Mouse (Mus musculus) embryonic facial prominence, embryonic 13.5 days (tissue): ENCODE measurements around the gene Rsl24d1. TPM values are rescaled to one million over a fixed set of nuclear protein-coding genes. Genes with fewer than 3 reads are reported as not detected.
"Not testable (repeated sequence)": the region's sequence is repeated elsewhere in the genome, so short reads cannot be mapped to it uniquely, and the experiment has no call there.

Experiments used
- ATAC-seq: fragments of 200-750 bp; cut with Nextera tagmentation; 2 replicates; pipeline ENCODE4 v1.8.0; 2017; ENCODE audit warnings: low read depth; ENCODE audit not compliant: insufficient number of reproducible peaks, insufficient read depth, low FRiP score, low TSS enrichment
- H3K27ac ChIP-seq: fragments of 300-500 bp; sonication (generic); 2 replicates; pipeline ENCODE4 v1.5.1; 2015; ENCODE audit warnings: moderate library complexity, mild to moderate bottlenecking, inconsistent platforms
- H3K27me3 ChIP-seq: fragments of 300-500 bp; sonication (generic); 2 replicates; pipeline ENCODE4 v1.6.1; 2015; ENCODE audit warnings: mild to moderate bottlenecking, inconsistent platforms
- H3K36me3 ChIP-seq: fragments of 300-500 bp; sonication (generic); 2 replicates; pipeline ENCODE4 v1.6.1; 2015; ENCODE audit warnings: mild to moderate bottlenecking, inconsistent platforms
- H3K4me1 ChIP-seq: fragments of 300-500 bp; sonication (generic); 2 replicates; pipeline ENCODE4 v1.6.1; 2015; ENCODE audit warnings: inconsistent platforms
- H3K4me2 ChIP-seq: fragments of 300-500 bp; sonication (generic); 2 replicates; pipeline ENCODE4 v1.6.1; 2015; ENCODE audit warnings: moderate library complexity, mild to moderate bottlenecking, inconsistent platforms
- H3K4me3 ChIP-seq: fragments of 300-500 bp; sonication (generic); 2 replicates; pipeline ENCODE4 v1.5.1; 2015; ENCODE audit warnings: mild to moderate bottlenecking, inconsistent platforms
- H3K9ac ChIP-seq: fragments of 300-500 bp; sonication (generic); 2 replicates; pipeline ENCODE4 v1.6.1; 2015; ENCODE audit warnings: mild to moderate bottlenecking, inconsistent platforms
- H3K9me3 ChIP-seq: fragments of 300-500 bp; sonication (generic); 2 replicates; pipeline ENCODE4 v1.6.1; 2016; ENCODE audit warnings: inconsistent platforms
- WGBS: fragments of 180-500 bp; shearing (Covaris S2); methylation state at CpG from one replicate; pipeline ENCODE4 v1.1.7; 2015; ENCODE audit warnings: mixed read lengths; 5-methylcytosine and 5-hydroxymethylcytosine counted together
- polyA plus RNA-seq: library from polyadenylated mRNA; unstranded; fragments of >200 nt; fragmentation: Nextera tagmentation; extraction: Ambion mirVana; gene quantifications from 2 replicates; pipeline ENCODE4 v1.2.1, GENCODE M21; 2015

Rsl24d1 gene
- polyA plus RNA-seq: 141 and 144 TPM in 2 replicates

DNA sequence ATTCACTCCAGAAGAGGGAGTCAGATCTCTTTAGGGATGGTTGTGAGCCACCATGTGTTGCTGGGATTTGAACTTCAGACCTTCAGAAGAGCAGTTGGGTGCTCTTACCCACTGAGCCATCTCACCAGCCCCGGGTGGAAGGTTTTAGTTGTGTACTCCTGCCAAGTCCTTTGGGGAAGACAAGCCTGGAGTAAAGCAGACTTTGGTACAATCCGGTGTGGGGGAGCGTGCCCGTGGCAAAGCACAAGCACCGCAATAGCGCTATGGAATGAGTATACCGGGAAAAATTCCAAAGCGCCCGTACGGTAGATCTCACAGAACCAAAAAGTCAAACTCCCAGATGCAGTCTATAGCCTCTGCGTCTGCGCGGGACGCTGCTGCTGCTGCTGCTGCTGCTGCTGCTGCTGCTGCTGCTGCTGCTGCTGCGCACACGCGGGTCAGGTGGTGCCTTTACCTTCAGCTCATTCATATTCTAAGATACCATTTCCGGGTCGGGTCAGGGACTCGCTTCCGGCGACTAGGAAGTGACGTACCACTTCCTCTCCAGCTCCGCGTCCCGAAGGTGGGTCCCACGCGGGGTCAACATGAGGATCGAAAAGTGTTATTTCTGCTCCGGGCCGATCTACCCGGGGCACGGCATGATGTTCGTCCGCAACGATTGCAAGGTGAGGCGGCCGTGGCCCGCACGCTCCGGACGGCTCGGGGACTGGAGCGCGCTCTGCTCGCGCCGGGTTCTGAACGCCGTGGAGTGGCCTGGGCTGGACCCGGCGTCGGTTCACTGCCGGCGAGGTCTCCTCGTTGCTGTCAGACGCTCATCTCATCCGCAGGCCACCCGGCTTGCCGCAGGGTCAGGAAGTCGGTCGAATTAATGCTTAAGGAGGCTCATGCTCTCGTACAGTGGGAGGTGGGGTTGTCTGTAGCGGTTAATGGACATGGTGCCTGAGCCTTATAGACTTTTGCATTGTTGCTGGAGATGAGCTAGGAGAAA, at the start of gene Rsl24d1:
Gene Rsl24d1 (plus strand): TSS at position 508 of the 988 bp plus-strand sequence.
- H3K4me3 ChIP-seq: peak within 1 kb of the TSS; percentile 75
- H3K36me3 ChIP-seq: peaks cover 29% of the 10 kb centered on the region
- peak within 1 kb of the TSS; percentile 77 for H3K4me2 ChIP-seq
- H3K9ac ChIP-seq: peak within 1 kb of the TSS; percentile 82
- no peaks in the 10 kb centered on the region for H3K9me3 ChIP-seq
- WGBS: under 1% methylated on average over 64 of the region's 64 CpGs
- peak; percentile 92 for ATAC-seq
- peaks cover 7% of the 10 kb centered on the region; the same call in 1 of the 2 replicates for H3K4me1 ChIP-seq
- no peaks in the 10 kb centered on the region for H3K27me3 ChIP-seq
- H3K27ac ChIP-seq: peak within 1 kb of the TSS; percentile 80

DNA sequence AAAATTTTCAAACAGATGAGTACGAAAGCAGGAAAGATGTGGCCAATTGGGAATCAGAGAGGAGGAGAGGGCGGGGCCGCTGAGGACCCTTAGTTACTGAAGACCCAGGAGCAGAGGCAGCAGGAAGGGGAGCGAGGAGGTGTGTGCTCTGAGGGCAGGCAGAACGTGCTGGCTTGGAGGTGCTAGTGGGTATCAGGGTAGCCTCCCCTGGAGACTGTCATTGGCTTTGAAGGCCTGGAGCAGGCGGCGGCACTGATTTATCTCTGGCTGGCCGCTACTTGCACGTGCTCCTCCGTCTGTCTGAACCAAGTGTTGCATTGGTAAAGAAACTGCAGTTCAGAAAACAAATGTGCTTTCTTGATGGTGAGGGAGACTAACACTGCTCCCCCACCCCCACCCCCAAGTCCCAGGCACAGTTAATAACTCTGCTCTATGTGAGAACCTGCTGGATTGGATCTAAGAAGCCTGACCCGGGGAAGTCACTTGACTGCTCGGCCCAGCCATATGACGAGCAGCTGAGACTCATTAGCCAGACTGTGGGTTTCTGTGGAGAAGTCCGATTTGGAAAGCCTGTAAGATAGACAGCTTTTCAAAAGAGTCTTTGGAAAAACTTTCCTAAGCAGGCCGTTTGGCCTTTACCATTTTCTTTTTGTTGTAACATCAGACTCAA, 49.5 kb upstream of the Rsl24d1 start:
- peak; percentile 60; the same call in 1 of the 2 replicates for ATAC-seq
- H3K4me1 ChIP-seq: peaks cover 30% of the 10 kb centered on the region
- no peaks in the 10 kb centered on the region for H3K27me3 ChIP-seq
- H3K36me3 ChIP-seq: no peaks in the 10 kb centered on the region
- no peaks in the 10 kb centered on the region for H3K9me3 ChIP-seq
- H3K4me3 ChIP-seq: peak overlapping the region; percentile 23
- H3K4me2 ChIP-seq: peak overlapping the region; percentile 60
- H3K27ac ChIP-seq: peak overlapping the region; percentile 83
- H3K9ac ChIP-seq: peak overlapping the region; percentile 58
- 13% methylated on average over 15 of the region's 15 CpGs for WGBS

DNA sequence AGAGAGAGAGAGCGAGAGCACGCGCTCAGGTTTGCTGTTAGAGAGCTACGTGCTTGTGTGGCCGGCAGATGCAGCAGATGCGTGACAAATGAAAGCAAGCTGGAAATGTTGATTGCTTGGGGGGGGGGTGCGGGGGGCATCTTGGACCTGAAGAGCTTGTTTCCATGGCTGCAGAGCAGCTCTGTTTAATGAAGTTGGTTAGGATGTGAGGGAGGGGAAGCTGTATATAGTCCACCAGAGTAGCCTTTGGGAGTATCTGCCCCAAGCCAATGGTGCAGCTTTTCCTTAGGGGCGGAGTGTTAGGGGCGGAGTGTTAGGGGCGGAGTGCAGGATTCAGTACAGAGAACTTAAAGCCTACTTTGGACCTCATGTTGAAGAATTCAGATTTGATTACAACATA, 46.1 kb upstream of the Rsl24d1 start:
- peak; percentile 81 for ATAC-seq
- H3K27ac ChIP-seq: peak overlapping the region; percentile 80
- no peak overlapping the region for H3K9ac ChIP-seq
- H3K9me3 ChIP-seq: no peaks in the 10 kb centered on the region
- H3K36me3 ChIP-seq: no peaks in the 10 kb centered on the region
- peak overlapping the region; percentile 10; the same call in 1 of the 2 replicates for H3K4me3 ChIP-seq
- WGBS: 12% methylated on average over 10 of the region's 10 CpGs
- peak overlapping the region; percentile 46 for H3K4me2 ChIP-seq
- H3K27me3 ChIP-seq: no peaks in the 10 kb centered on the region
- H3K4me1 ChIP-seq: peaks cover 30% of the 10 kb centered on the region

DNA sequence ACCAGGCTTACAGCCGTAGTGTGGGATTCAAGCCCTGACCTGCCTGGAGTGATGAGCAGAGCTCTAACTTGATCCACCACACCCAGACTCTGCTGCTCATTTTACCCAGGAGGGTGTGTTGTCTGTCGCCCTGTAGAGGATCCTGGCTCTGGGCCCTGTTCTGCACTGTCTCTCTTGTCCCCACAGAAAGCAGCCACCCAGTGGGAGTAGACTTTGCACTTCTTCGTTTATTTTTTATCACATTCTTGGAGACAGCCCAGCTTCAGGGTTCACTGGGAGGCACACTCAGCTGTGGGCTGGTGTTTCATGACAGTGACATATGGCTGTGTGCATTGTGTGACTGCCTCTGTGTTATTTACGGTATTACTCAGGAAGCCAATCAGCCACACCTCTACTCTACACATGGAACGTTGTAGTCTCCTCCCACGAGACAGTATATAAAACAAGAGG, 45.0 kb upstream of the Rsl24d1 start:
- Histone ChIP-seq H3K27me3 (no peaks in the 10 kb centered on the region), H3K4me3 (no peak overlapping the region), H3K27ac (peak overlapping the region; percentile 80), H3K9me3 (no peaks in the 10 kb centered on the region), H3K9ac (peak overlapping the region; percentile 44), H3K36me3 (no peaks in the 10 kb centered on the region), H3K4me2 (0 out of 2 replicates have a peak overlapping the region, but pooled peaks have one; percentile 46), H3K4me1 (peaks cover 29% of the 10 kb centered on the region)
- peak; percentile 70 for ATAC-seq
- 42% methylated on average over 6 of the region's 6 CpGs for WGBS

DNA sequence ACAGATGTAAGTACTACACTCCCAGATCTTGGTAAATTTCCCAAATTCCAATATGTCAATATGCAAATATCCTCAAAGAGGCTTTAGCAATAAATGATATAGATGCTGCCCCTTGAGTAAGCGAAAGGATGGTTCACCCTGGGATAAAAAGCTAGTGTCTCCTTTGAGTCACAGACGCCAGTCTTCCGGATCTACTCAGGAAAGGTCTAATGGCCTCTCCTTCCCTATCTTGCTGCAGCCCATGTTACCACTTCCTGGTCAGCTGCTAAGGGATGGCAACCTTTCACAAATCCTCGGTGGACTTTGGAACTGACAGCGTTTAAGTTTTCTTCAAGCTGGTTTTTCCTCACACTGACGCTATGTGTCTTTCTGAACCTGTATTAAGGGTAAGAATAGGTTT, 44.5 kb upstream of the Rsl24d1 start:
- H3K9me3 ChIP-seq: no peaks in the 10 kb centered on the region
- no peak overlapping the region for H3K4me3 ChIP-seq
- H3K4me2 ChIP-seq: no peak overlapping the region
- peaks cover 25% of the 10 kb centered on the region for H3K4me1 ChIP-seq
- H3K27me3 ChIP-seq: no peaks in the 10 kb centered on the region
- H3K9ac ChIP-seq: no peak overlapping the region
- 83% methylated on average over 6 of the region's 6 CpGs for WGBS
- H3K27ac ChIP-seq: peak overlapping the region; percentile 80
- H3K36me3 ChIP-seq: no peaks in the 10 kb centered on the region
- no peak for ATAC-seq

DNA sequence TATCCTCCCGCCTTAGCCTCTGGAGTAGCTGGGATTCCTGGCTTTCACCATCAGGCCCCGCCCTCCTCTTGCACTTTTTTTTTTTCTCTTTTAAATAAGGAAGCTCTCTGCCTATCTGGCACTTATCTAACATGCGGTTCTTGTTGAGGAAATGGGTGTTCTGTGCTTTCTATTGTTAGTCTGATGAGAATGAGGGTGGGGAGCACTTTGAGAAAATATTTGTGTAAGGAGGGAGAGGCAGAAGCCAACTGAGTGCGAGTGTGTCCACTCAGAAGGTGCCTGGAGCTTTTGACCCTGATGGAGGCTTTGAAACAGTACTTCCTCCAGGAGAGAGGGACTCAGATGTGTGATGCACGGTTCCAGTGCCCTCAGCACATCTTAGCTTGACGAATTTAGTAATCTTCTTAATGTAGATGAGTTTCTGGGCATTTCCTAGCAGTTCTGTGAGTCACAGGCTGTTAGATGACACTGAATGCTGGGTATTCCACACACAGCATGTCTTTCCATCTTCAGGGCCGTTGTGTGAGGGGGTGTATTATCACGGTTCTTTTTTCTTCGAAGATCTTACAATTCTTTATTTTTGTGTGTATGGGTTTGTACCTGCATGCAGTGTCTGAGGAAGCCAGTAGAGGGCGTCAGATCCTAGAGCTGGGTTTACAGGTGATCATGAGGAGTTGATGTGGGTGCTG, 42.1 kb upstream of the Rsl24d1 start:
- Histone ChIP-seq H3K9me3 (no peaks in the 10 kb centered on the region), H3K27ac (no peak overlapping the region), H3K4me3 (no peak overlapping the region), H3K4me2 (no peak overlapping the region), H3K9ac (no peak overlapping the region), H3K27me3 (no peaks in the 10 kb centered on the region), H3K36me3 (0 out of 2 replicates have a peak, but pooled peaks cover 3% of the 10 kb centered on the region), H3K4me1 (peaks cover 15% of the 10 kb centered on the region)
- ATAC-seq: no peak
- WGBS: 67% methylated on average over 10 of the region's 10 CpGs

DNA sequence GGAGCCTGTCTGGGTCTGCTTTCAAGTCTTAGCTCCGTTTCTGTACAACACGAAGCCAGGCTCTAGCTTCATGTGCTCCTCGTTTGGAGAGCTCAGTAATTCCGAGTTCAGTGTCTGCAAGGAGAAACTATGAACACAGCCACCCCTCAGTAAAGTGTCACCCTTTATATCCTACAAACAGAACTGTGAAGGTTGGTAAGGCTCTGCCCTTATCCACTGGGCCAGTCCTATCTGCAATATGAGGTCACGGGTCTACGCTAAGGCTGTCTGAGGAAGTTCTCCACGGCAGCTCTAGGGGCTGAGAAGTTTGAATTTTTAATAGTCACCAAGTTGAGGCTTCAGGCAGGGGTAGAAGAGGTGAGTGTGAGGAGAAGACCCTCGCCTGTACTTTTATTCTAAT, 40.8 kb upstream of the Rsl24d1 start:
- no peak for ATAC-seq
- Histone ChIP-seq H3K36me3 (0 out of 2 replicates have a peak, but pooled peaks cover 3% of the 10 kb centered on the region), H3K9ac (no peak overlapping the region), H3K27ac (no peak overlapping the region), H3K4me2 (no peak overlapping the region), H3K9me3 (no peaks in the 10 kb centered on the region), H3K4me3 (no peak overlapping the region), H3K27me3 (no peaks in the 10 kb centered on the region), H3K4me1 (peaks cover 11% of the 10 kb centered on the region)
- 73% methylated on average over 8 of the region's 8 CpGs for WGBS

DNA sequence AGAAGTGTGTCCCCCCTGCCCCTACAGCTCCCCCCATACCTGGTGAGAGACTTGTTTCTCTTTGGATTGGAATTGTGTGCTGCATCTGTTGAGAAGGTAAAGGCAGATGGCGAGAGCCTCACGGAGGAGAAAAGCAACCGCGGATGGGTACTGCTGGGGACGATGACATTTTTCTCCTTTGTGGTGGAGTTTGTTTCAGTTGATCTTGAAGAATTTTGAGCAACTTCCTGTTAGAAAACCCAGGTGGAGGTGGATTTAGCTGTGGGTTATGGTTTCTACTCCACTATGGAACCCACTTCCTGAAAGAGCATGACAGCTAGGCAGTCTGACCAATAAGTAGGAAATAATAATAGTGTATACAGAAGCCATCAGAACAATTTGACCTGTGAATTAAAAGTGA, 40.1 kb upstream of the Rsl24d1 start:
- H3K4me2 ChIP-seq: no peak overlapping the region
- ATAC-seq: no peak
- H3K36me3 ChIP-seq: 0 out of 2 replicates have a peak, but pooled peaks cover 3% of the 10 kb centered on the region
- no peaks in the 10 kb centered on the region for H3K9me3 ChIP-seq
- H3K27me3 ChIP-seq: no peaks in the 10 kb centered on the region
- peaks cover 3% of the 10 kb centered on the region for H3K4me1 ChIP-seq
- H3K9ac ChIP-seq: no peak overlapping the region
- H3K4me3 ChIP-seq: no peak overlapping the region
- H3K27ac ChIP-seq: no peak overlapping the region
- WGBS: 87% methylated on average over 5 of the region's 5 CpGs

DNA sequence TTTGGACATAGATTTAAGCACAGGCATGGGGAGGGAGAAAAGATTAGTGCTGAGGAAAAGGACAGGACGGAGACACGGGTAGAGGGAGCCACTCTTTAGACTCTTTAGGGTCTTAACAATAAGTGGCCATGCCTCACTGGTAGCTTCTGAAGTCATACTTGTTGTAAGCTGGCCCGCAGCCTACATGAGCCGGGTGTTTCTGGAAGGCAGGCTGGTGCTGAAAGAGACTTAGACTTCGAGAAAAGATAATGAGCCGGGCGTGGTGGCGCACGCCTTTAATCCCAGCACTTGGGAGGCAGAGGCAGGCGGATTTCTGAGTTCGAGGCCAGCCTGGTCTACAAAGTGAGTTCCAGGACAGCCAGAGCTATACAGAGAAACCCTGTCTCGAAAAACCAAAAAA, 33.9 kb upstream of the Rsl24d1 start:
- H3K4me2 ChIP-seq, ATAC-seq, H3K36me3 ChIP-seq, H3K9ac ChIP-seq, H3K4me3 ChIP-seq, H3K27me3 ChIP-seq, H3K27ac ChIP-seq, H3K4me1 ChIP-seq, H3K9me3 ChIP-seq: not testable (repeated sequence)
- WGBS: 87% methylated on average over 11 of the region's 12 CpGs

DNA sequence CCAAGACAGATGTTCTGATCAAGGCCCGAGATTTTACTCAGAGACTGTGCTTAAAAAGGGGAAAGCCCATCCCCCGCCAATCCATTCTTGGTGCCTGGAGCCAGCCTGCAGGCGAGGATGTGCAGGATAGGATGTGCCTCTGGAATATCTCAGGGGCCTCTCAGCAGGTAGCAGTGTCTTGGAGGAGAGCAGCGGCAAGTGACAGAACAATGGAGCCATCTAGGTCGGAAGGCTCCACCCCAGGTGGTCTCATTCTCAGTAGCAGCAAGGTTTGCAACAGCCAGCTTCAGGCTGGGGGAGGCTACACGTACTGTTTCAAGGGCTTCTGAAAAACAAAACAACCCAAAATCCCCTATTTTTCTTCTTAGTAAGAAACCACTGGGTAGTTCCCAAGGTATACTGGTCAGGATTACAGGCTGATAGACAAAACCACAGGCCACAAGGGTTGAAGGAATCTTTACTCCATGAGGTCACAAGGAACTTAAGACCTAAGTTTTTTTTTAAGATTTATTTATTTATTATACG, 33.4 kb upstream of the Rsl24d1 start:
- no peaks in the 10 kb centered on the region for H3K27me3 ChIP-seq
- H3K4me1 ChIP-seq: no peaks in the 10 kb centered on the region
- 42% methylated on average over 7 of the region's 7 CpGs for WGBS
- H3K9ac ChIP-seq: no peak overlapping the region
- H3K27ac ChIP-seq: no peak overlapping the region
- no peak for ATAC-seq
- H3K36me3 ChIP-seq: peaks cover 4% of the 10 kb centered on the region; the same call in 1 of the 2 replicates
- no peak overlapping the region for H3K4me2 ChIP-seq
- no peaks in the 10 kb centered on the region for H3K9me3 ChIP-seq
- no peak overlapping the region for H3K4me3 ChIP-seq
